Mouse (Mus musculus) cerebellum, adult 2 months (tissue): ENCODE measurements at regions not wholly inside any gene's neighbourhood (a gene's known extent, or its start where the extent isn't known, plus 50 kb on each side); places are given as distances from the start of the nearest gene placed in this dataset.

Experiments
- DNase-seq, 2 experiments: peaks; one replicate each; pipeline ENCODE4 v3.0.0; 2021
- H3K27ac ChIP-seq: fragments of 200-500 bp; 2 replicates; pipeline ENCODE4 v1.5.1; 2012; ENCODE audit warnings: low read length, control low read depth, inconsistent platforms; ENCODE audit not compliant: insufficient read depth
- H3K27me3 ChIP-seq: fragments of 200-500 bp; 2 replicates; pipeline ENCODE4 v1.6.1; 2012; ENCODE audit warnings: inconsistent platforms, mild to moderate bottlenecking, low read length, moderate library complexity; ENCODE audit not compliant: control insufficient read depth, insufficient read depth
- H3K4me1 ChIP-seq: fragments of 200-500 bp; 2 replicates; pipeline ENCODE4 v1.6.1; 2011; ENCODE audit warnings: low read length; ENCODE audit not compliant: control insufficient read depth, insufficient read depth
- H3K4me3 ChIP-seq: fragments of 200-500 bp; replicated peaks from 2 replicates; pipeline ENCODE3; 2011; ENCODE audit warnings: mild to moderate bottlenecking, low read depth, low read length, control low read depth; ENCODE audit not compliant: insufficient read depth
- CTCF ChIP-seq: fragments of 200-500 bp; IDR thresholded peaks from 2 replicates; pipeline ENCODE4 v1.5.1; 2011; ENCODE audit warnings: low read depth, mild to moderate bottlenecking, control low read depth, low read length, moderate library complexity, borderline replicate concordance; ENCODE audit not compliant: insufficient read depth
- POLR2A ChIP-seq: fragments of 200-500 bp; IDR thresholded peaks from 2 replicates; pipeline ENCODE4 v1.6.1; 2011; ENCODE audit warnings: low read length, control low read depth, borderline replicate concordance; ENCODE audit not compliant: insufficient read depth
- WGBS: fragments of 180-500 bp; shearing (Covaris S2); methylation state at CpG from one replicate; pipeline ENCODE4 v1.1.7; 2018; 5-methylcytosine and 5-hydroxymethylcytosine counted together

DNA sequence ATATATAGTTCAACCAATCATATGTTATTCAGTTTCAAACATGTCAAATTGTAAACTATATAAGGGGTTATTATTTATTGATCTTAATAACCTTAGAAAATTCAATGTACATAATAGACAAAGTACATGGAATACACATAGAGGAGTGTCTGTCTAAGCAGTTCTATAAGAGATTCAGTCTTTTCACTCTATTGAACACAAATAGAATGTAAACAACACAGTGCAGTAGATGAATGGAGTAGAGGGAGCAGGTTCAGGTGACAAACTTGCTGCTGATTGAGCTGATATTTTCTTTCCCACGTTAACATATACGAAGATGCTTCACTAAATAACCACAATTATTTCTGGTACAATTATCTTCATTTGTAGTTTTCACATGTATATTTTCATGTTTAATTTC, 1098.6 kb upstream of the Foxg1 start:
- no peak for DNase-seq
- TF ChIP-seq POLR2A (no peak), CTCF (no peak)
- Histone ChIP-seq H3K4me3 (no peak overlapping the region), H3K27me3 (no peaks in the 10 kb centered on the region), H3K4me1 (no peaks in the 10 kb centered on the region), H3K27ac (no peak overlapping the region)
- 93% methylated on average over 2 of the region's 2 CpGs for WGBS

DNA sequence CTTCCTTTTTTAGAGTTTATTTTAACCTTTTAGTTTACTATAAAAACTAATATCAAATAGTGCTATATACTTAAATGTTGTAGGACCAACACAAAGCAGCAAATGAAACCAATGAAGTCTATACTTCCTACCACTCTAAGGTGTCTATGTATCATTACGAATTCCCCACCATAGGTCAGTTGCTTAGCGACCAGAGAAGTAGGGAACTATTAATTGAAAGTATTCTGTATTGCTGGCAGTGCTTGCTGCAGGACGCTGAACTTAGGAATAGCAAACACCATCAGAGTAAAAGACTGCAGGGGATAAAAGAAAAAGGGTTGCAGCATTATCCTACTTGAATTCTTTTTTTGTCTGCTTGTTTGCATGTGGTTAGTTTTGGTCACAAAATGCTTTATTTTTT, 1098.1 kb upstream of the Foxg1 start:
- 20% methylated on average over 3 of the region's 3 CpGs for WGBS
- Histone ChIP-seq H3K27me3 (no peaks in the 10 kb centered on the region), H3K4me1 (no peaks in the 10 kb centered on the region), H3K27ac (no peak overlapping the region), H3K4me3 (no peak overlapping the region)
- DNase-seq: no peak
- TF ChIP-seq CTCF (no peak), POLR2A (no peak)

DNA sequence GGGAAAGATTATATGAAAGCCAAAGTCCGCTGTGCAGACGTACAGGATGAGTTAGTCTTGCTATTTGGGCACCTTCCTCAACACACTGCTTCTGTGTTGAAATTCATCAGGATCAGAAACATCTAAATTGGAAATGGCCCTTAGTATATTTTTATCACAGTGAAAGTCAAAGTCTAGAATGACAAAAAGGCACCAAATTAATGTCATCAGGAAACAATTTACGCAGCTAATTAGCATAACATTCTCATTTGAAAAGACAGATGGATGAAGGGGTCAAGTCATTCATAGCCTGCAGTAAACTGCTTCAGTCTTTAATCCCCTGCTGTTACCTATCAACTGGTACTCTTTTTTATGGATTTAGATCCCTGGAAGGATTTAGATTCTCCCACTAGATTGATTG, 1092.3 kb upstream of the Foxg1 start:
- Histone ChIP-seq H3K27me3 (no peaks in the 10 kb centered on the region), H3K4me1 (no peaks in the 10 kb centered on the region), H3K27ac (no peak overlapping the region), H3K4me3 (no peak overlapping the region)
- DNase-seq: peak in 1 of 2 experiments; percentile 2
- WGBS: 24% methylated on average over 3 of the region's 3 CpGs
- TF ChIP-seq POLR2A (no peak), CTCF (no peak)
